Mouse (Mus musculus): ENCODE data around the gene Nubp1. TPM values are rescaled to one million over a fixed set of nuclear protein-coding genes. Genes with fewer than 3 reads are reported as not detected.
A peak's percentile ranks its signal among the peaks of the same experiment; 100 is the strongest.

The Nubp1 gene
- polyA plus RNA-seq, 1 experiment = 38.6 TPM

GRCm38 (mm10) chr16:10448931-10449330 lies 37.2 kb downstream of the Nubp1 start:
- WGBS = 56% methylated on average over 9 of the region's 9 CpGs
- no peak for DNase-seq (ENCODE audit: low read depth in 1 of 2, low spot score in 2 of 2)
- H3K36me3 ChIP-seq (ENCODE audit: control insufficient read depth, insufficient read depth, low read length) = no peaks in the 10 kb centered on the region
- no peak overlapping the region for H3K4me3 ChIP-seq (ENCODE audit: extremely low read depth, insufficient read depth, insufficient read length)
- TF ChIP-seq CTCF (IDR thresholded peaks at IDR 0.05; ENCODE audit: extremely low read depth, insufficient read depth, insufficient read length, insufficient replicate concordance) = no peak
- no peak for TF ChIP-seq POLR2A (IDR thresholded peaks at IDR 0.05; ENCODE audit: low read depth, low read length)
- H3K4me1 ChIP-seq (ENCODE audit: control insufficient read depth, insufficient read depth, insufficient read length) = peaks cover 4% of the 10 kb centered on the region; the same call in 1 of the 2 replicates
- no peaks in the 10 kb centered on the region for H3K27me3 ChIP-seq (ENCODE audit: control insufficient read depth, insufficient read depth, low read length)
- H3K27ac ChIP-seq (ENCODE audit: insufficient read depth, low read length) = no peak overlapping the region

GRCm38 (mm10) chr16:10451906-10452305 lies 40.2 kb downstream of the Nubp1 start:
- Histone ChIP-seq H3K4me3 (ENCODE audit: extremely low read depth, insufficient read depth, insufficient read length) (no peak overlapping the region), H3K27ac (ENCODE audit: insufficient read depth, low read length) (no peak overlapping the region)
- WGBS = 93% methylated on average over 2 of the region's 2 CpGs

GRCm38 (mm10) chr16:10452445-10452896 lies 40.7 kb downstream of the Nubp1 start:
- Histone ChIP-seq H3K4me3 (ENCODE audit: extremely low read depth, insufficient read depth, insufficient read length) (no peak overlapping the region), H3K36me3 (ENCODE audit: control insufficient read depth, insufficient read depth, low read length) (no peaks in the 10 kb centered on the region), H3K4me1 (ENCODE audit: control insufficient read depth, insufficient read depth, insufficient read length) (peaks cover 6% of the 10 kb centered on the region; the same call in 1 of the 2 replicates), H3K27me3 (ENCODE audit: control insufficient read depth, insufficient read depth, low read length) (no peaks in the 10 kb centered on the region), H3K27ac (ENCODE audit: insufficient read depth, low read length) (no peak overlapping the region)
- WGBS = 30% methylated on average over 8 of the region's 8 CpGs
- DNase-seq (ENCODE audit: low read depth in 1 of 2, low spot score in 2 of 2) = peak in 1 of 2 experiments; percentile 37
- TF ChIP-seq POLR2A (IDR thresholded peaks at IDR 0.05; ENCODE audit: low read depth, low read length) (no peak), CTCF (IDR thresholded peaks at IDR 0.05; ENCODE audit: extremely low read depth, insufficient read depth, insufficient read length, insufficient replicate concordance) (no peak)

More at GRCm38 (mm10) chr16:10451906-10452305, 40.2 kb downstream of the Nubp1 start:
- no peaks in the 10 kb centered on the region for H3K36me3 ChIP-seq (ENCODE audit: control insufficient read depth, insufficient read depth, low read length)
- H3K27me3 ChIP-seq (ENCODE audit: control insufficient read depth, insufficient read depth, low read length) = no peaks in the 10 kb centered on the region
- no peak for DNase-seq (ENCODE audit: low read depth in 1 of 2, low spot score in 2 of 2)
- TF ChIP-seq POLR2A (IDR thresholded peaks at IDR 0.05; ENCODE audit: low read depth, low read length) = no peak
- TF ChIP-seq CTCF (IDR thresholded peaks at IDR 0.05; ENCODE audit: extremely low read depth, insufficient read depth, insufficient read length, insufficient replicate concordance) = no peak
- peaks cover 6% of the 10 kb centered on the region; the same call in 1 of the 2 replicates for H3K4me1 ChIP-seq (ENCODE audit: control insufficient read depth, insufficient read depth, insufficient read length)

- Histone ChIP-seq H3K27me3 (ENCODE audit: control insufficient read depth, insufficient read depth, low read length) (no peaks in the 10 kb centered on the region), H3K4me1 (ENCODE audit: control insufficient read depth, insufficient read depth, insufficient read length) (peaks cover 2% of the 10 kb centered on the region; the same call in 1 of the 2 replicates), H3K36me3 (ENCODE audit: control insufficient read depth, insufficient read depth, low read length) (no peaks in the 10 kb centered on the region), H3K4me3 (ENCODE audit: extremely low read depth, insufficient read depth, insufficient read length) (no peak overlapping the region), H3K27ac (ENCODE audit: insufficient read depth, low read length) (no peak overlapping the region)
- no peak for DNase-seq (ENCODE audit: low read depth in 1 of 2, low spot score in 2 of 2)
- TF ChIP-seq POLR2A (IDR thresholded peaks at IDR 0.05; ENCODE audit: low read depth, low read length) (no peak), CTCF (IDR thresholded peaks at IDR 0.05; ENCODE audit: extremely low read depth, insufficient read depth, insufficient read length, insufficient replicate concordance) (no peak)
- WGBS = 90% methylated on average over 6 of the region's 6 CpGs
Measured at GRCm38 (mm10) chr16:10453872-10454582, 42.3 kb downstream of the Nubp1 start.

GRCm38 (mm10) chr16:10454583-10454974 lies 42.8 kb downstream of the Nubp1 start:
- 86% methylated on average over 3 of the region's 3 CpGs for WGBS
- Histone ChIP-seq H3K4me1 (ENCODE audit: control insufficient read depth, insufficient read depth, insufficient read length) (peaks cover 2% of the 10 kb centered on the region; the same call in 1 of the 2 replicates), H3K36me3 (ENCODE audit: control insufficient read depth, insufficient read depth, low read length) (no peaks in the 10 kb centered on the region), H3K27me3 (ENCODE audit: control insufficient read depth, insufficient read depth, low read length) (no peaks in the 10 kb centered on the region), H3K27ac (ENCODE audit: insufficient read depth, low read length) (no peak overlapping the region), H3K4me3 (ENCODE audit: extremely low read depth, insufficient read depth, insufficient read length) (no peak overlapping the region)
- no peak for DNase-seq (ENCODE audit: low read depth in 1 of 2, low spot score in 2 of 2)
- TF ChIP-seq POLR2A (IDR thresholded peaks at IDR 0.05; ENCODE audit: low read depth, low read length) = no peak
- TF ChIP-seq CTCF (IDR thresholded peaks at IDR 0.05; ENCODE audit: extremely low read depth, insufficient read depth, insufficient read length, insufficient replicate concordance) = no peak

GRCm38 (mm10) chr16:10460188-10460587 lies 48.4 kb downstream of the Nubp1 start:
- 77% methylated on average over 2 of the region's 2 CpGs for WGBS
- no peak for TF ChIP-seq POLR2A (IDR thresholded peaks at IDR 0.05; ENCODE audit: low read depth, low read length)
- TF ChIP-seq CTCF (IDR thresholded peaks at IDR 0.05; ENCODE audit: extremely low read depth, insufficient read depth, insufficient read length, insufficient replicate concordance) = no peak
- H3K36me3 ChIP-seq (ENCODE audit: control insufficient read depth, insufficient read depth, low read length) = no peaks in the 10 kb centered on the region
- DNase-seq (ENCODE audit: low read depth in 1 of 2, low spot score in 2 of 2) = no peak
- no peak overlapping the region for H3K27ac ChIP-seq (ENCODE audit: insufficient read depth, low read length)
- no peaks in the 10 kb centered on the region for H3K27me3 ChIP-seq (ENCODE audit: control insufficient read depth, insufficient read depth, low read length)
- H3K4me1 ChIP-seq (ENCODE audit: control insufficient read depth, insufficient read depth, insufficient read length) = peaks cover 2% of the 10 kb centered on the region; the same call in 1 of the 2 replicates
- no peak overlapping the region for H3K4me3 ChIP-seq (ENCODE audit: extremely low read depth, insufficient read depth, insufficient read length)

- WGBS = 59% methylated on average over 2 of the region's 2 CpGs
- DNase-seq (ENCODE audit: low read depth in 1 of 2, low spot score in 2 of 2) = no peak
- Histone ChIP-seq H3K27ac (ENCODE audit: insufficient read depth, low read length) (no peak overlapping the region), H3K27me3 (ENCODE audit: control insufficient read depth, insufficient read depth, low read length) (no peaks in the 10 kb centered on the region), H3K36me3 (ENCODE audit: control insufficient read depth, insufficient read depth, low read length) (no peaks in the 10 kb centered on the region), H3K4me1 (ENCODE audit: control insufficient read depth, insufficient read depth, insufficient read length) (no peaks in the 10 kb centered on the region), H3K4me3 (ENCODE audit: extremely low read depth, insufficient read depth, insufficient read length) (no peak overlapping the region)
- no peak for TF ChIP-seq POLR2A (IDR thresholded peaks at IDR 0.05; ENCODE audit: low read depth, low read length)
- no peak for TF ChIP-seq CTCF (IDR thresholded peaks at IDR 0.05; ENCODE audit: extremely low read depth, insufficient read depth, insufficient read length, insufficient replicate concordance)
Measured at GRCm38 (mm10) chr16:10461178-10461577, 49.4 kb downstream of the Nubp1 start.
